Mouse (Mus musculus) intestine, postnatal 0 days (tissue): ENCODE results near the gene Pax3. TPM values are rescaled to one million over a fixed set of nuclear protein-coding genes. Genes with fewer than 3 reads are reported as not detected.

Experiments
- ATAC-seq: fragments of 200-750 bp; cut with Nextera tagmentation; 2 replicates; pipeline ENCODE4 v1.8.0; 2017; ENCODE audit warnings: mild to moderate bottlenecking, moderate TSS enrichment, moderate library complexity
- H3K27ac ChIP-seq: fragments of 300-500 bp; sonication (generic); 2 replicates; pipeline ENCODE4 v1.5.1; 2014; ENCODE audit warnings: mild to moderate bottlenecking, low read depth, low read length, moderate library complexity
- H3K27me3 ChIP-seq: fragments of 300-500 bp; sonication (generic); replicated peaks from 2 replicates; pipeline ENCODE4 v1.6.1; 2014; ENCODE audit warnings: low read length, mixed read lengths; ENCODE audit not compliant: control insufficient read depth, insufficient read depth
- H3K36me3 ChIP-seq: fragments of 300-500 bp; sonication (generic); 2 replicates; pipeline ENCODE4 v1.6.1; 2014; ENCODE audit warnings: mild to moderate bottlenecking, moderate library complexity; ENCODE audit not compliant: control insufficient read depth, insufficient read depth
- H3K4me1 ChIP-seq: fragments of 300-500 bp; sonication (generic); replicated peaks from 2 replicates; pipeline ENCODE4 v1.6.1; 2014; ENCODE audit warnings: antibody characterized with exemption, low read length, mixed read lengths; ENCODE audit not compliant: control insufficient read depth, insufficient read depth
- H3K4me2 ChIP-seq: fragments of 300-500 bp; sonication (generic); replicated peaks from 2 replicates; pipeline ENCODE4 v1.6.1; 2014; ENCODE audit warnings: low read depth, mild to moderate bottlenecking, moderate library complexity
- H3K4me3 ChIP-seq: fragments of 300-500 bp; sonication (generic); 2 replicates; pipeline ENCODE4 v1.5.1; 2014; ENCODE audit warnings: low read depth, low read length
- H3K9ac ChIP-seq: fragments of 300-500 bp; sonication (generic); 2 replicates; pipeline ENCODE4 v1.6.1; 2014; ENCODE audit warnings: mild to moderate bottlenecking, low read depth, low read length
- H3K9me3 ChIP-seq: fragments of 300-500 bp; sonication (generic); 2 replicates; pipeline ENCODE4 v1.6.1; 2016; ENCODE audit warnings: mixed run types; ENCODE audit not compliant: control insufficient read depth
- CTCF ChIP-seq: sonication (generic); IDR thresholded peaks from 2 replicates; pipeline ENCODE4 v1.5.1; 2016; ENCODE audit warnings: low read depth, mild to moderate bottlenecking, control low read depth, antibody characterized with exemption, moderate library complexity
- whole genome bisulfite sequencing: fragments of 180-500 bp; shearing (Covaris S2); extraction: QIAGEN DNeasy Blood & Tissue Kit; methylation state at CpG from one replicate; pipeline ENCODE4 v1.1.7; 2014; 5-methylcytosine and 5-hydroxymethylcytosine counted together
- polyA plus RNA-seq: library from polyadenylated mRNA; unstranded; fragments of >200 nt; fragmentation: Nextera tagmentation; extraction: Ambion mirVana; gene quantifications from 2 replicates; pipeline ENCODE4 v1.2.1, GENCODE M21; 2015

Gene Pax3
- polyA plus RNA-seq, 1 experiment from 2014 or later: not detected

- no peaks in the 10 kb centered on the region for H3K9me3 ChIP-seq
- 39% methylated on average over 18 of the region's 18 CpGs for WGBS
- H3K4me2 ChIP-seq: no peak overlapping the region
- TF ChIP-seq CTCF: no peak
- peaks cover 61% of the 10 kb centered on the region for H3K27me3 ChIP-seq
- ATAC-seq: no peak
- H3K36me3 ChIP-seq: no peaks in the 10 kb centered on the region
- no peaks in the 10 kb centered on the region for H3K4me1 ChIP-seq
- no peak overlapping the region for H3K9ac ChIP-seq
- H3K4me3 ChIP-seq: no peak overlapping the region
- H3K27ac ChIP-seq: no peak overlapping the region
Measured at GRCm38 (mm10) chr1:78167577-78168286, 29.2 kb downstream of the Pax3 start.

GRCm38 (mm10) chr1:78161745-78162144, 35.2 kb downstream of the Pax3 start:
- 77% methylated on average over 5 of the region's 5 CpGs for WGBS
- H3K4me3 ChIP-seq: no peak overlapping the region
- H3K4me2 ChIP-seq: no peak overlapping the region

GRCm38 (mm10) chr1:78157930-78158329, 39.0 kb downstream of the Pax3 start:
- H3K4me2 ChIP-seq: no peak overlapping the region
- WGBS: 10% methylated on average over 6 of the region's 6 CpGs
- no peak overlapping the region for H3K27ac ChIP-seq
- ATAC-seq: no peak
- no peak overlapping the region for H3K4me3 ChIP-seq
- no peak for TF ChIP-seq CTCF
- no peaks in the 10 kb centered on the region for H3K4me1 ChIP-seq
- H3K9me3 ChIP-seq: no peaks in the 10 kb centered on the region
- H3K27me3 ChIP-seq: peaks cover 26% of the 10 kb centered on the region
- no peak overlapping the region for H3K9ac ChIP-seq
- H3K36me3 ChIP-seq: no peaks in the 10 kb centered on the region

More at GRCm38 (mm10) chr1:78161745-78162144, 35.2 kb downstream of the Pax3 start:
- no peaks in the 10 kb centered on the region for H3K36me3 ChIP-seq
- H3K27ac ChIP-seq: no peak overlapping the region
- no peak for TF ChIP-seq CTCF
- H3K27me3 ChIP-seq: peaks cover 37% of the 10 kb centered on the region
- H3K9me3 ChIP-seq: no peaks in the 10 kb centered on the region
- H3K4me1 ChIP-seq: no peaks in the 10 kb centered on the region
- no peak overlapping the region for H3K9ac ChIP-seq
- ATAC-seq: no peak

DNA sequence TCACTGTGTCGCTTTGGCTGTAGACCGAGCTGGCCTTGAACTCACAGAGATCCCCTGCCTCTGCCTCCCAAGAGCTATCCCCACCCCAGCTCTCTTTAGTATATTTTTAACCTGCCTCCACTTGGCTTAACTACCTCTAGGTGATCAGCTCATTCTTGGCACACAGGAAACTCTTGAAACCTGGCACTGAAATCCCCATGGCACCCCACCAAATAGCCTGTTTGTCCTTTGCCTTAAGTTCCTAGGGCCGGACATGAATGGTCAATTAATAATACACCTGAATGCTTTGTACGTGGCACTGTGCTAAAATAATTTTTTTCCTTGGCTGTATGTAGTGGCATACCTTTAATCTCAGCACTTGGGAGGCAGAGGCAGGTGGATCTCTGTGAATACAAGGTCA, 41.1 kb downstream of the Pax3 start:
- Histone ChIP-seq H3K36me3 (no peaks in the 10 kb centered on the region), H3K4me3 (no peak overlapping the region), H3K27me3 (peaks cover 36% of the 10 kb centered on the region), H3K9me3 (no peaks in the 10 kb centered on the region), H3K4me2 (no peak overlapping the region), H3K4me1 (no peaks in the 10 kb centered on the region), H3K9ac (no peak overlapping the region), H3K27ac (no peak overlapping the region)
- TF ChIP-seq CTCF: no peak
- ATAC-seq: no peak
- 78% methylated on average over 4 of the region's 4 CpGs for WGBS

GRCm38 (mm10) chr1:78148011-78148623, 48.8 kb downstream of the Pax3 start:
- WGBS: 64% methylated on average over 2 of the region's 2 CpGs

DNA sequence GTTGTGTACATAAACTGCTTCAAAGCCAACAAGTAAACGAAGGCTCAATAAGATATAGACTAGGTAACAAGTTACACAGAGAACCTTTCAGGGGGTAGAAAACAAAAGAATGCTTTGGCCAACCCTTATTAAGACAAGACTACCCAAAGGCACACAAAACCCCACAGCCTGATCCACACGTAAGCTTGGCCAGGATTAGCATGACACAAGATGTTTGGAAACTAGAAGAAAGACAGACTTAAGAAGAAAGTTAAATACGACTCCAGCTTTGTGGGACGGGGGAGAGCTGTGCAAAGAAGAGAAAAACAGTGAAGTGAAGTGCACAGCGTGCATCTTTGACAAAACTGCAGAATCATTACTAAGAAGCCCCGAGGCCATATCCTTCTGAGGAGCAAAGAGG, 53.5 kb downstream of the Pax3 start:
- Histone ChIP-seq H3K4me1 (no peaks in the 10 kb centered on the region), H3K36me3 (no peaks in the 10 kb centered on the region), H3K4me2 (no peak overlapping the region), H3K9me3 (no peaks in the 10 kb centered on the region), H3K9ac (no peak overlapping the region), H3K27me3 (peaks cover 90% of the 10 kb centered on the region), H3K27ac (no peak overlapping the region), H3K4me3 (no peak overlapping the region)
- 39% methylated on average over 6 of the region's 6 CpGs for WGBS
- TF ChIP-seq CTCF: no peak
- ATAC-seq: no peak

More at GRCm38 (mm10) chr1:78148011-78148623, 48.8 kb downstream of the Pax3 start:
- H3K27me3 ChIP-seq: peaks cover 77% of the 10 kb centered on the region
- H3K4me2 ChIP-seq: no peak overlapping the region
- no peaks in the 10 kb centered on the region for H3K36me3 ChIP-seq
- H3K9me3 ChIP-seq: no peaks in the 10 kb centered on the region
- H3K27ac ChIP-seq: no peak overlapping the region
- H3K9ac ChIP-seq: no peak overlapping the region
- no peak for ATAC-seq
- no peak for TF ChIP-seq CTCF
- no peaks in the 10 kb centered on the region for H3K4me1 ChIP-seq
- no peak overlapping the region for H3K4me3 ChIP-seq
